Mouse (Mus musculus) CD4-positive naive resting alpha-beta T cell, adult 57 days (primary cell): Measurements from ENCODE around the gene Sgcg. TPM values are rescaled to one million over a fixed set of nuclear protein-coding genes. Genes with fewer than 3 reads are reported as not detected.

Experiments
- total RNA-seq: library from RNA; stranded (reverse); gene quantifications from one replicate; pipeline ENCODE4 v1.2.4, GENCODE M21; 2023

Sgcg gene
- not detected for total RNA-seq

GRCm38 (mm10) chr14:61258352-61258751 lies at the start of gene Sgcg:
Sgcg (minus strand) TSS chr14:61258490.

Other genes starting within 250 kb of the Sgcg start
- gene Tnfrsf19, start 212.0 kb downstream of the Sgcg start, total RNA-seq = 7.7 TPM
- gene Sacs, start 120.0 kb downstream of the Sgcg start, total RNA-seq = 29.6 TPM
- gene Arl11, start 51.3 kb upstream of the Sgcg start, total RNA-seq = 1.8 TPM
- 3.8 TPM for gene Ebpl, start 101.9 kb upstream of the Sgcg start, total RNA-seq
- gene Kpna3, start 181.4 kb upstream of the Sgcg start, total RNA-seq = 24.4 TPM